ENCODE assay signal across 21 mouse cellular contexts in genomic region chr1:153098586-153098985, GRCm38 (mm10).
DNase-seq lines count a peak whose midpoint lies in the region; ATAC-seq and TF ChIP-seq lines count a peak whose summit lies in the region.
"Had no signal": no experiment of that assay in that cellular context is flagged by ENCODE, and none has a peak within 500 bp of the region (broad histone marks: within the 10 kb centered on the region; RNA-seq: fewer than 3 reads in every experiment).

No protein-coding gene starts in this region.

- peak overlapping the region; percentile 51 for H3K27ac ChIP-seq in hindbrain, embryonic 10.5 days
- no peak overlapping the region for H3K27ac ChIP-seq in hindbrain, postnatal 0 days
- H3K27ac ChIP-seq in ES-Bruce4 (ENCODE audit: insufficient read depth, low read length) = peak overlapping the region; percentile 67
- H3K27ac ChIP-seq in embryonic facial prominence, embryonic 12.5 days = 0 out of 2 replicates have a peak overlapping the region, but pooled peaks have one; percentile 36
- no peak overlapping the region for H3K27ac ChIP-seq in intestine, embryonic 16.5 days (ENCODE audit: low read length)
- H3K27ac ChIP-seq: heart, adult 2 months; heart, embryonic 15.5 days; kidney, embryonic 15.5 days; liver, embryonic 14.5 days; midbrain, embryonic 10.5 days; stomach, embryonic 15.5 days had no signal

- ATAC-seq in hindbrain, postnatal 0 days = no peak
- no peak for ATAC-seq in embryonic facial prominence, embryonic 12.5 days (ENCODE audit: insufficient number of reproducible peaks, insufficient read depth, low FRiP score, low TSS enrichment)
- ATAC-seq in intestine, embryonic 16.5 days = no peak
- ATAC-seq: midbrain, embryonic 16.5 days had no signal

- no peak overlapping the region for H3K4me3 ChIP-seq in hindbrain, embryonic 10.5 days
- H3K4me3 ChIP-seq in hindbrain, postnatal 0 days (ENCODE audit: low read length) = no peak overlapping the region
- H3K4me3 ChIP-seq in E14TG2a.4 (replicated peaks; ENCODE audit: low read length) = peak overlapping the region; percentile 2; the same call in 1 of the 2 replicates
- H3K4me3 ChIP-seq in ES-Bruce4 (ENCODE audit: low read depth, low read length) = no peak overlapping the region
- H3K4me3 ChIP-seq in embryonic facial prominence, embryonic 12.5 days = no peak overlapping the region
- no peak overlapping the region for H3K4me3 ChIP-seq in intestine, embryonic 16.5 days (ENCODE audit: low read length)
- H3K4me3 ChIP-seq: heart, adult 2 months; heart, embryonic 15.5 days; kidney, embryonic 15.5 days; midbrain, embryonic 10.5 days; stomach, embryonic 15.5 days had no signal

- H3K9ac ChIP-seq in hindbrain, postnatal 0 days (replicated peaks; ENCODE audit: low read length) = no peak overlapping the region
- H3K9ac ChIP-seq in ES-Bruce4 (ENCODE audit: low read depth, poor library complexity, severe bottlenecking) = no peak overlapping the region; the same call in 1 of the 2 replicates
- no peak overlapping the region for H3K9ac ChIP-seq in embryonic facial prominence, embryonic 12.5 days
- no peak overlapping the region for H3K9ac ChIP-seq in intestine, embryonic 16.5 days (ENCODE audit: low read depth, low read length)
- H3K9ac ChIP-seq: heart, embryonic 15.5 days; kidney, embryonic 15.5 days; liver, embryonic 14.5 days; stomach, embryonic 15.5 days had no signal

- H3K36me3 ChIP-seq in hindbrain, embryonic 10.5 days = no peaks in the 10 kb centered on the region
- H3K36me3 ChIP-seq in hindbrain, postnatal 0 days (ENCODE audit: insufficient read depth, low read length) = no peaks in the 10 kb centered on the region
- H3K36me3 ChIP-seq in E14TG2a.4 (ENCODE audit: insufficient read depth, low read length) = peaks cover 5% of the 10 kb centered on the region
- no peaks in the 10 kb centered on the region for H3K36me3 ChIP-seq in ES-Bruce4 (ENCODE audit: control insufficient read depth, insufficient read depth, low read length, poor library complexity, severe bottlenecking)
- no peaks in the 10 kb centered on the region for H3K36me3 ChIP-seq in embryonic facial prominence, embryonic 12.5 days
- no peaks in the 10 kb centered on the region for H3K36me3 ChIP-seq in intestine, embryonic 16.5 days (ENCODE audit: control insufficient read depth, insufficient read depth, low read length)
- H3K36me3 ChIP-seq: heart, embryonic 15.5 days; kidney, embryonic 15.5 days; midbrain, embryonic 10.5 days; stomach, embryonic 15.5 days had no signal

- H3K27me3 ChIP-seq in hindbrain, embryonic 10.5 days (ENCODE audit: insufficient read depth, poor library complexity, severe bottlenecking) = peaks cover 19% of the 10 kb centered on the region
- no peaks in the 10 kb centered on the region for H3K27me3 ChIP-seq in hindbrain, postnatal 0 days (ENCODE audit: insufficient read depth, low read length)
- no peaks in the 10 kb centered on the region for H3K27me3 ChIP-seq in E14TG2a.4 (ENCODE audit: insufficient read depth, low read length)
- H3K27me3 ChIP-seq in ES-Bruce4 (ENCODE audit: control insufficient read depth, insufficient read depth, low read length, poor library complexity, severe bottlenecking) = no peaks in the 10 kb centered on the region
- peaks cover 5% of the 10 kb centered on the region; the same call in 1 of the 2 replicates for H3K27me3 ChIP-seq in embryonic facial prominence, embryonic 12.5 days
- no peaks in the 10 kb centered on the region for H3K27me3 ChIP-seq in intestine, embryonic 16.5 days (replicated peaks; ENCODE audit: control insufficient read depth, insufficient read depth, low read length)
- H3K27me3 ChIP-seq: heart, embryonic 15.5 days; kidney, embryonic 15.5 days; stomach, embryonic 15.5 days had no signal

- no peak overlapping the region for H3K4me2 ChIP-seq in hindbrain, postnatal 0 days (ENCODE audit: low read depth, low read length)
- H3K4me2 ChIP-seq in embryonic facial prominence, embryonic 12.5 days (replicated peaks) = no peak overlapping the region
- no peak overlapping the region for H3K4me2 ChIP-seq in intestine, embryonic 16.5 days (ENCODE audit: low read depth, low read length)
- H3K4me2 ChIP-seq: heart, embryonic 15.5 days; kidney, embryonic 15.5 days; stomach, embryonic 15.5 days had no signal

- no peak for TF ChIP-seq CTCF in hindbrain, postnatal 0 days (IDR thresholded peaks at IDR 0.05; ENCODE audit: low read depth)
- TF ChIP-seq CTCF in E14TG2a.4 (conservative IDR thresholded peaks at IDR 0.05; ENCODE audit: low read length) = no peak
- no peak for TF ChIP-seq CTCF in ES-Bruce4 (IDR thresholded peaks at IDR 0.05; ENCODE audit: low read depth, low read length)

- peak; percentile 26 for DNase-seq in hindbrain, embryonic 10.5 days (ENCODE audit: low spot score)
- DNase-seq in hindbrain, postnatal 0 days (ENCODE audit: low spot score) = no peak
- no peak for DNase-seq in urinary bladder, postnatal 36 days (ENCODE audit: low spot score in 2 of 2)
- DNase-seq: adrenal gland, adult 2 months; cerebellum, adult 18-20 months; cerebellum, postnatal 36 days; gastrocnemius, postnatal 25 days; heart, adult 2 months; kidney, adult 11 months; kidney, postnatal 4 days; thymus, postnatal 25 days had no signal

- TF ChIP-seq POLR2A in ES-Bruce4 (IDR thresholded peaks at IDR 0.05; ENCODE audit: insufficient read depth, low read length) = no peak

- H3K9me3 ChIP-seq in hindbrain, embryonic 10.5 days = no peaks in the 10 kb centered on the region
- no peaks in the 10 kb centered on the region for H3K9me3 ChIP-seq in hindbrain, postnatal 0 days (ENCODE audit: low read length)
- H3K9me3 ChIP-seq in E14TG2a.4 (ENCODE audit: low read length) = no peaks in the 10 kb centered on the region
- no peaks in the 10 kb centered on the region for H3K9me3 ChIP-seq in ES-Bruce4 (replicated peaks; ENCODE audit: control insufficient read depth, insufficient read depth, low read length, poor library complexity, severe bottlenecking)
- no peaks in the 10 kb centered on the region for H3K9me3 ChIP-seq in embryonic facial prominence, embryonic 12.5 days
- no peaks in the 10 kb centered on the region for H3K9me3 ChIP-seq in intestine, embryonic 16.5 days (ENCODE audit: control insufficient read depth, low read length)
- H3K9me3 ChIP-seq: heart, embryonic 15.5 days; kidney, embryonic 15.5 days; midbrain, embryonic 10.5 days; stomach, embryonic 15.5 days had no signal

- WGBS in hindbrain, embryonic 10.5 days = 32% methylated on average over 11 of the region's 11 CpGs
- WGBS in hindbrain, postnatal 0 days = 44% methylated on average over 11 of the region's 11 CpGs
- WGBS in embryonic facial prominence, embryonic 12.5 days = 28% methylated on average over 11 of the region's 11 CpGs
- 61% methylated on average over 11 of the region's 11 CpGs for whole genome bisulfite sequencing in intestine, embryonic 16.5 days

- 0 out of 2 replicates have a peak, but pooled peaks have one; percentile 8 for TF ChIP-seq EP300 in ES-Bruce4 (IDR thresholded peaks at IDR 0.05; ENCODE audit: insufficient read depth, low read depth, low read length)

- H3K4me1 ChIP-seq in hindbrain, embryonic 10.5 days (replicated peaks) = peaks cover 43% of the 10 kb centered on the region
- H3K4me1 ChIP-seq in hindbrain, postnatal 0 days (ENCODE audit: insufficient read depth, low read length) = no peaks in the 10 kb centered on the region
- H3K4me1 ChIP-seq in E14TG2a.4 (replicated peaks; ENCODE audit: low read depth, low read length) (peaks cover 89% of the 10 kb centered on the region), ES-Bruce4 (ENCODE audit: control insufficient read depth, insufficient read depth, low read length) (peaks cover 8% of the 10 kb centered on the region)
- peaks cover 18% of the 10 kb centered on the region for H3K4me1 ChIP-seq in embryonic facial prominence, embryonic 12.5 days
- H3K4me1 ChIP-seq in intestine, embryonic 16.5 days (ENCODE audit: control insufficient read depth, insufficient read depth, low read length) = peaks cover 8% of the 10 kb centered on the region

Comparison
In these comparisons a context has a peak if more than half of its experiments do, and no peak if none do; other contexts are left out.
1. H3K27ac ChIP-seq: peak in hindbrain, embryonic 10.5 days (single experiment), ES-Bruce4 (single experiment) and embryonic facial prominence, embryonic 12.5 days (single experiment); none in hindbrain, postnatal 0 days (single experiment) and intestine, embryonic 16.5 days (single experiment).